Mouse (Mus musculus): Measurements from ENCODE around the gene Smarcc1.

Gene Smarcc1

GRCm38 (mm10) chr9:110230395-110231071 lies 113.0 kb downstream of the Smarcc1 start:
- DNase-seq (ENCODE audit: low spot score in 2 of 2): no peak

- no peak for DNase-seq (ENCODE audit: low spot score in 2 of 2)
Observed at GRCm38 (mm10) chr9:110234962-110235361, 117.5 kb downstream of the Smarcc1 start.

- no peak for DNase-seq (ENCODE audit: low spot score in 2 of 2)
Observed at GRCm38 (mm10) chr9:110243221-110243833, 125.8 kb downstream of the Smarcc1 start, which contains the start of gene Cspg5. Gene Cspg5 (plus strand): TSS chr9:110243783.

- no peak for DNase-seq (ENCODE audit: low spot score in 2 of 2)
Observed at GRCm38 (mm10) chr9:110244567-110244888, 127.0 kb downstream of the Smarcc1 start.

GRCm38 (mm10) chr9:110244889-110245589 lies 127.5 kb downstream of the Smarcc1 start:
- peak in 1 of 2 experiments; percentile 66 for DNase-seq (ENCODE audit: low spot score in 2 of 2)

GRCm38 (mm10) chr9:110245590-110246320 lies 128.2 kb downstream of the Smarcc1 start:
- DNase-seq (ENCODE audit: low spot score in 2 of 2): peak in 1 of 2 experiments; percentile 65

GRCm38 (mm10) chr9:110246321-110246640 lies 128.8 kb downstream of the Smarcc1 start:
- peak in 1 of 2 experiments; percentile 65 for DNase-seq (ENCODE audit: low spot score in 2 of 2)

- peak in 1 of 2 experiments; percentile 61 for DNase-seq (ENCODE audit: low spot score in 2 of 2)
Observed at GRCm38 (mm10) chr9:110247049-110247448, 129.5 kb downstream of the Smarcc1 start.

- DNase-seq (ENCODE audit: low spot score in 2 of 2): no peak
Observed at GRCm38 (mm10) chr9:110248861-110249260, 131.4 kb downstream of the Smarcc1 start.

GRCm38 (mm10) chr9:110249823-110250543 lies 132.5 kb downstream of the Smarcc1 start:
- no peak for DNase-seq (ENCODE audit: low spot score in 2 of 2)

- peak in 1 of 2 experiments; percentile 55 for DNase-seq (ENCODE audit: low spot score in 2 of 2)
Observed at GRCm38 (mm10) chr9:110250776-110251175, 133.3 kb downstream of the Smarcc1 start.

- no peak for DNase-seq (ENCODE audit: low spot score in 2 of 2)
Observed at GRCm38 (mm10) chr9:110255407-110256019, 138.0 kb downstream of the Smarcc1 start.

- no peak for DNase-seq (ENCODE audit: low spot score in 2 of 2)
Observed at GRCm38 (mm10) chr9:110258646-110259045, 141.1 kb downstream of the Smarcc1 start.

GRCm38 (mm10) chr9:110259118-110259517 lies 141.6 kb downstream of the Smarcc1 start:
- no peak for DNase-seq (ENCODE audit: low spot score in 2 of 2)

GRCm38 (mm10) chr9:110263181-110263580 lies 145.7 kb downstream of the Smarcc1 start:
- DNase-seq (ENCODE audit: low spot score in 2 of 2): no peak

GRCm38 (mm10) chr9:110264991-110265390 lies 147.5 kb downstream of the Smarcc1 start:
- DNase-seq (ENCODE audit: low spot score in 2 of 2): no peak

- no peak for DNase-seq (ENCODE audit: low spot score in 2 of 2)
Observed at GRCm38 (mm10) chr9:110268416-110268815, 150.9 kb downstream of the Smarcc1 start.

- DNase-seq (ENCODE audit: low spot score in 2 of 2): no peak
Observed at GRCm38 (mm10) chr9:110272330-110272729, 154.8 kb downstream of the Smarcc1 start.

- no peak for DNase-seq (ENCODE audit: low spot score in 2 of 2)
Observed at GRCm38 (mm10) chr9:110273507-110273906, 156.0 kb downstream of the Smarcc1 start.

GRCm38 (mm10) chr9:110275882-110276281 lies 158.4 kb downstream of the Smarcc1 start:
- DNase-seq (ENCODE audit: low spot score in 2 of 2): no peak

GRCm38 (mm10) chr9:110277431-110277881 lies 159.9 kb downstream of the Smarcc1 start:
- DNase-seq (ENCODE audit: low spot score in 2 of 2): no peak

Measured in spleen, postnatal 4 days (tissue).